Mouse (Mus musculus) forebrain, embryonic 14.5 days (tissue): ENCODE measurements around the gene Cd151. TPM values are rescaled to one million over a fixed set of nuclear protein-coding genes. Genes with fewer than 3 reads are reported as not detected.
A peak's percentile ranks its signal among the peaks of the same experiment; 100 is the strongest.

Experiments
- ATAC-seq: fragments of 200-750 bp; cut with Nextera tagmentation; 2 replicates; pipeline ENCODE4 v1.8.0; 2017; ENCODE audit warnings: mild to moderate bottlenecking, moderate library complexity
- DNase-seq: peaks from one replicate; pipeline ENCODE4 v3.0.0-alpha.2; 2015; ENCODE audit warnings: low spot score
- H3K27ac ChIP-seq: fragments of 300-500 bp; sonication (generic); 2 replicates; pipeline ENCODE4 v1.5.1; 2014; ENCODE audit warnings: low read depth, mild to moderate bottlenecking, control low read depth, low read length, moderate library complexity
- H3K27me3 ChIP-seq: fragments of 300-500 bp; sonication (generic); replicated peaks from 2 replicates; pipeline ENCODE4 v1.6.1; 2014; ENCODE audit warnings: low read length, control low read depth, mixed read lengths; ENCODE audit not compliant: control insufficient read depth, insufficient read depth
- H3K36me3 ChIP-seq: fragments of 300-500 bp; sonication (generic); 2 replicates; pipeline ENCODE4 v1.6.1; 2014; ENCODE audit warnings: low read length, control low read depth; ENCODE audit not compliant: control insufficient read depth, insufficient read depth
- H3K4me1 ChIP-seq: fragments of 300-500 bp; sonication (generic); 2 replicates; pipeline ENCODE4 v1.6.1; 2014; ENCODE audit warnings: antibody characterized with exemption, low read length, control low read depth; ENCODE audit not compliant: control insufficient read depth, insufficient read depth
- H3K4me2 ChIP-seq: fragments of 300-500 bp; sonication (generic); 2 replicates; pipeline ENCODE4 v1.6.1; 2014; ENCODE audit warnings: mild to moderate bottlenecking, control low read depth, low read length
- H3K4me3 ChIP-seq: fragments of 300-500 bp; sonication (generic); 2 replicates; pipeline ENCODE4 v1.5.1; 2014; ENCODE audit warnings: low read depth, low read length, control low read depth
- H3K9ac ChIP-seq: fragments of 300-500 bp; sonication (generic); 2 replicates; pipeline ENCODE4 v1.6.1; 2014; ENCODE audit warnings: mild to moderate bottlenecking, low read length, control low read depth, moderate library complexity
- H3K9me3 ChIP-seq: fragments of 300-500 bp; sonication (generic); replicated peaks from 2 replicates; pipeline ENCODE4 v1.6.1; 2016; ENCODE audit warnings: low read length, control low read depth, mixed read lengths; ENCODE audit not compliant: control insufficient read depth
- WGBS: fragments of 180-500 bp; shearing (Covaris S2); extraction: QIAGEN DNeasy Blood & Tissue Kit; methylation state at CpG from one replicate; pipeline ENCODE4 v1.1.7; 2014; 5-methylcytosine and 5-hydroxymethylcytosine counted together
- polyA plus RNA-seq: library from polyadenylated mRNA; unstranded; fragments of >200 nt; fragmentation: Nextera tagmentation; extraction: Ambion mirVana; gene quantifications from 2 replicates; pipeline ENCODE4 v1.2.1, GENCODE M21; 2014

Gene Cd151
- polyA plus RNA-seq, 1 experiment from 2014 or later: 60.4 TPM

DNA sequence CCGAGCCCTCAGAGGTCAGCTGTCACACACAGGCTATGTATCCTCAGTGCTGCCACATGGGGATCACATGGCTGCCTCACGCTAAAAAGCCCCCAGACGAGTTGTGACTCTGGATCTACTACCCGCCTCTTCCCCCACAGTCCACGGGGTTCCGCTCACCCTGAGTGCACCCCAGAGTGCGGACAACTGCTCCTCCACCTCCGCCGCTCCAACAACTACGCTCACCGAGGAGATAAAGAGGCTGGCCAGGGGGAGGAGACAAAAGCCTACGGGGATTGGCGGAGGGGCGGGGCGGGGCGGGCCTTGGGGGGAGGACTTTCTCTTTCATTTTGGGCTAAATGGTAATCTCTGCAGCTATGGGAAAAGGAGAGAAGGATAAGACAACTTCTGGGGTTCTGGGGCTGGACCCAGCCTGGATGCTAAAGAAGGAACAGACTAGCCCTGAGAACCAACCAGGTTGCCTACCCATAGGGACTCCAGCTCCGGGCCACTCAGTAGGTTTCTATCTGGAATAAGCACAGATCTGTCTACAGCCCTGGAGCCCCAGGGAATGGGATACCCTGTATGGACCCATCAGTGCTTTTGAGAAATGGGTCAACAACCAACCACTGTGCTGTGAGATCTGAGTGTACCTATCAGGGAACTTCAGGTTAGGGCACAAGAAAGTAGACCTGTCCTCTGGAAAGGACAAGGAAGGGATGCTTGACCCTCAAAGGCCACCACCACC is 31.9 kb upstream of the Cd151 start:
- Histone ChIP-seq H3K36me3 (peaks cover 52% of the 10 kb centered on the region), H3K27ac (peak overlapping the region; percentile 78), H3K4me2 (peak overlapping the region; percentile 96), H3K4me1 (peaks cover 19% of the 10 kb centered on the region), H3K4me3 (peak overlapping the region; percentile 46), H3K9ac (peak overlapping the region; percentile 72), H3K9me3 (no peaks in the 10 kb centered on the region), H3K27me3 (no peaks in the 10 kb centered on the region)
- peak; percentile 67 for DNase-seq
- ATAC-seq: peak; percentile 27
- 4% methylated on average over 17 of the region's 17 CpGs for WGBS

DNA sequence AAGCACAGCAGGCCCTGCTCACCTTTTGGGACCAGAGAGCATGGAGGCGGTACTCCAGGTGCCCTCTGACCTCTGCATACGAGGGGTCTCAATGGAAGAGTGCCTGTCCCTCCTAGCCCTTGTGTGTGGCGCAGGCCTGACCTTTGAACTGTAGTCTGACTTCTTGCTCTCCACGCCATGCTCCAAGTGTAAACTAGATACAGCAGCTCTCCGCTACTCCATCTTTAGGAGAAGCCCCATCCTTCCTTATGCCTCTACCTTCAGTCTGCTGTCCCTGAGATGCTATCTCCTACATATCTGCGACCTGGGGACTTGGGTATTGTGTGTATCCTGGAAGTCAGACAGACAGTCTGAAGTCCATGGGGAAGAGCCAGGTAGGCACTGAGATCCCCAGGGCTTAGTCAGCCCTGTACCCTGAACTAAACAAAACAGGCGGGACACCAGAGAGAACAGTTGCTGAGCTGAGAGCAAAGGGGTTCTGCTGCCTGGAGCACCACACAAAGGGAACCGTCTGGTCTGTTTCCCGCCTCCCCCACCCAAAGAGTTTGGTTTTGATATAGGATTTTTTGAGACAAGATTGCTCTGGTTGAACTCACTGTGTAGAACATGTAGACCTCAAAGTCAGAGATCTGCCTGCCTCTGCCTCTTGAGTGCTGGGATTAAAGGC is 31.2 kb upstream of the Cd151 start:
- peak overlapping the region; percentile 48; the same call in 1 of the 2 replicates for H3K27ac ChIP-seq
- no peak for ATAC-seq
- WGBS: 77% methylated on average over 9 of the region's 9 CpGs
- no peaks in the 10 kb centered on the region for H3K9me3 ChIP-seq
- no peaks in the 10 kb centered on the region for H3K27me3 ChIP-seq
- H3K36me3 ChIP-seq: peaks cover 46% of the 10 kb centered on the region
- peak overlapping the region; percentile 96 for H3K4me2 ChIP-seq
- no peak overlapping the region for H3K9ac ChIP-seq
- 0 out of 2 replicates have a peak overlapping the region, but pooled peaks have one; percentile 46 for H3K4me3 ChIP-seq
- peaks cover 19% of the 10 kb centered on the region for H3K4me1 ChIP-seq
- no peak for DNase-seq

- Histone ChIP-seq H3K27me3 (no peaks in the 10 kb centered on the region), H3K36me3 (peaks cover 41% of the 10 kb centered on the region), H3K9me3 (no peaks in the 10 kb centered on the region), H3K4me3 (peak overlapping the region; percentile 65), H3K4me2 (peak overlapping the region; percentile 94), H3K27ac (no peak overlapping the region), H3K9ac (peak overlapping the region; percentile 81), H3K4me1 (peaks cover 19% of the 10 kb centered on the region)
- WGBS: 56% methylated on average over 2 of the region's 2 CpGs
- ATAC-seq (no peak), DNase-seq (no peak)
Observed at GRCm38 (mm10) chr7:141436523-141436892, 30.7 kb upstream of the Cd151 start.

DNA sequence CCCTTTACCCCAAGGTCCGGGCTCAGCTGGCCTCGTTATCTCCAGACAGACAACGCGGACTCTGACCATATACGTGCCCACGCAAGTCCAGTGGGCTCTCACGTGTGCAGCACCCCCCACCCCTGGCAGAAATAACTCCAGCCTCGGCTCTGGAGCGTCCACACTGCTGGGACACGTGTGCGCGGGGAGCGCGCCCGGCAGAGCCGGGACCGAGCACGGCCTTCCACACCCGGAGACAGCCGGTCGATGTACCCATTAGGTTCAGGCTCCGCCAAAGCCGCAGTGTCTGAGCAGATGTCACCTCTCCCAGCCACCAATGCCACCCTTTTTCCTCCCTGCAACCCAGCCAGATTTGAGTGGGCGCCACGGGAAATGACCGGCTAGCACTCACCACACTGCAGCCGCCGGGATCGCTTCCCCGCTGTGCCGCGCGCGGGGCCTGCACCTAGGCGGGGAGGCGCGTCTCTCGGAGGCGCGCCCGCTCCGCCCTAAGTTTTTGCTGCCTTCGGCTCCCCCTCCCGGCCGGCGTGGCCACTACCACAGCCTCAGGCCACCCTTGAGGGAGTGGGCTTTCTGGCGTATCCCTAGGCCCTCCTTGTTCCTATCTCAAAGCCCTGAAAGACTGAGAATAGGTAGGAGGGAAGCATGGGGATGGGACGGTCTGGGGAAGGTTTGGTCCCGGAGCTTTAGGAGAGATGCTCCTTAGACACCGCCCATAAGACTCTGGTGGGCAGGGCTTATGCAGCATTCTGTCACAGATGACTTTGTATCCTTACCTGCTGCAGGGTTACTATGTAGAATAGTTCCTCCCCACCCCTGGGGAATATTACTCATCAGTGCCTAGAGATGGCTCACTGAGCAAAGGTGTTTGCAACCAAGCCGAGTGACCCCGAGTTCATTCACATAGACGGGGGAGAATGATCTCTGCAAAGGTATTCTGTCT is 29.7 kb upstream of the Cd151 start, which contains the start of gene Slc25a22:
TSS of gene Slc25a22 (minus strand) at position 715 of the 943 bp plus-strand sequence.
- ATAC-seq (peak; percentile 87), DNase-seq (peak; percentile 90)
- H3K9me3 ChIP-seq: no peaks in the 10 kb centered on the region
- no peaks in the 10 kb centered on the region for H3K27me3 ChIP-seq
- H3K9ac ChIP-seq: peak within 1 kb of the TSS; percentile 81
- H3K4me2 ChIP-seq: peak within 1 kb of the TSS; percentile 94
- 6% methylated on average over 53 of the region's 53 CpGs for WGBS
- peaks cover 31% of the 10 kb centered on the region for H3K36me3 ChIP-seq
- peak within 1 kb of the TSS; percentile 65 for H3K4me3 ChIP-seq
- H3K4me1 ChIP-seq: peaks cover 19% of the 10 kb centered on the region
- peak within 1 kb of the TSS; percentile 76 for H3K27ac ChIP-seq

- Histone ChIP-seq H3K4me3 (no peak overlapping the region), H3K9me3 (no peaks in the 10 kb centered on the region), H3K4me1 (peaks cover 25% of the 10 kb centered on the region), H3K4me2 (no peak overlapping the region), H3K27me3 (no peaks in the 10 kb centered on the region), H3K9ac (no peak overlapping the region), H3K36me3 (peaks cover 22% of the 10 kb centered on the region), H3K27ac (no peak overlapping the region; the same call in 1 of the 2 replicates)
- ATAC-seq (no peak), DNase-seq (no peak)
- WGBS: 91% methylated on average over 12 of the region's 12 CpGs
Observed at GRCm38 (mm10) chr7:141438201-141438968, 28.8 kb upstream of the Cd151 start.

DNA sequence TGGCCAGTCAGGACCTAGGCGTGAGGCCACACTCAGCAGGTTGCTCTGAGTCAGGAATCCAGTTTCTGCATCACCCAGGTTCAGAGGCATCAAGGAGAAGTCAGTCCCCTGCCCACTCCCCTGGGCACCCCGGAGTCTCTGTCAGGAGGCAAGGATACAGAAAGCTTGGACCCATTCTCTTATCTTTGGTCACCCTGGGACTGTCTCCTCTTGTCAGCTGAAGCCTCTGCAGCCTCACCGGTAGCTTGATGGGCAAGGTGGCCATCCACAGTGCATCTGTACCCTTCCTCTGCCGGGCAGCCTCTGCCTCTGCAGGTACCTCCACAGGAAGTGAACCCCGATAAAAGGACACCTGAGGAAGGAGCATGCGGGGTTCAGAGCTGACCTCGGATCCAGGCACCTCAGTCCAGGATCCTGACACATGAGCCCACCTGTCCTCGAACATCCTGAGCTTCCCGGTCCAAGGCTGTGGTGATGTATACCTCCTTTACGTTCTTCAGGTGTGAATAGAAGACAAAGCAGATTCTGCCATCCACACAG is 28.0 kb upstream of the Cd151 start:
- Histone ChIP-seq H3K9ac (no peak overlapping the region), H3K27ac (no peak overlapping the region), H3K27me3 (no peaks in the 10 kb centered on the region), H3K4me2 (no peak overlapping the region), H3K4me3 (no peak overlapping the region), H3K9me3 (no peaks in the 10 kb centered on the region), H3K4me1 (peaks cover 24% of the 10 kb centered on the region), H3K36me3 (peaks cover 21% of the 10 kb centered on the region)
- WGBS: 96% methylated on average over 10 of the region's 10 CpGs
- DNase-seq (no peak), ATAC-seq (no peak)

GRCm38 (mm10) chr7:141439811-141440210 is 27.4 kb upstream of the Cd151 start:
- ATAC-seq (no peak), DNase-seq (no peak)
- Histone ChIP-seq H3K4me2 (no peak overlapping the region), H3K4me3 (no peak overlapping the region), H3K27ac (no peak overlapping the region), H3K9me3 (no peaks in the 10 kb centered on the region), H3K27me3 (0 out of 2 replicates have a peak, but pooled peaks cover under 1% of the 10 kb centered on the region), H3K4me1 (peaks cover 25% of the 10 kb centered on the region), H3K9ac (no peak overlapping the region), H3K36me3 (peaks cover 21% of the 10 kb centered on the region)
- 94% methylated on average over 11 of the region's 11 CpGs for WGBS

DNA sequence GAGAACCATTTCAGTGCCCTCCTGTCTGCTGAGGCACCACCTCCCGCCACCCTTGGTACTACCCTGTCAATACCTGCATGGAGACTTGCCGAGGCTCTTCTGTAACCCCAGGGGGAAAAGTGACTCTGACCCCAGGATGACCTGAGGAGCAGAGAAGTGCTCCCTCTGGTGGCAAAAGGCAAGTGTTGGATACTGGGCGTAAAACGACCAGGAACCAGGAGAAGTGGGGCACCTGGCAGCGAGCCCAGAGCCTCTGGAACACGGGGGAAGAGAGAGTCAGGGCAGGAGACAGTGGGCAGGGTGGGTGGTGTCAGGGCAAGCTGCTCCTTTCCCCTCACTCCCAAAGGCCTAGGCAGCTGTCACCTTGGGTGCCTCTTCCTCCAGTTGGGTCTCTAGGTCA is 26.6 kb upstream of the Cd151 start:
- Histone ChIP-seq H3K4me1 (peaks cover 22% of the 10 kb centered on the region), H3K4me3 (no peak overlapping the region), H3K27ac (no peak overlapping the region), H3K27me3 (0 out of 2 replicates have a peak, but pooled peaks cover 2% of the 10 kb centered on the region), H3K36me3 (peaks cover 21% of the 10 kb centered on the region), H3K4me2 (no peak overlapping the region), H3K9ac (no peak overlapping the region), H3K9me3 (no peaks in the 10 kb centered on the region)
- 26% methylated on average over 6 of the region's 6 CpGs for WGBS
- ATAC-seq (no peak), DNase-seq (peak; percentile 42)
